Mouse (Mus musculus) frontal cortex, postnatal 14 days (tissue): ENCODE results near the gene Rpl41.
"Not testable (repeated sequence)": the region's sequence is repeated elsewhere in the genome, so short reads cannot be mapped to it uniquely, and the experiment has no call there.

Source experiments
- DNase-seq, 2 experiments: peaks; one replicate each; pipeline ENCODE4 v3.0.0; 2022; ENCODE audit warnings: low spot score in 2 of 2

Rpl41 gene

GRCm38 (mm10) chr10:128556286-128556685 lies 7.2 kb upstream of the Rpl41 start:
- DNase-seq = no peak

GRCm38 (mm10) chr10:128555567-128555966 lies 6.5 kb upstream of the Rpl41 start:
- DNase-seq = not testable (repeated sequence)

GRCm38 (mm10) chr10:128550144-128550823 lies 1.2 kb upstream of the Rpl41 start:
- DNase-seq = not testable (repeated sequence)

GRCm38 (mm10) chr10:128549682-128550057 lies 565 bp upstream of the Rpl41 start:
- DNase-seq = peak in 1 of 2 experiments; percentile 31

GRCm38 (mm10) chr10:128548051-128548791 lies 884 bp downstream of the Rpl41 start:
- DNase-seq = peak in 1 of 2 experiments; percentile 50

GRCm38 (mm10) chr10:128547361-128548032 lies 1.6 kb downstream of the Rpl41 start, which contains the start of gene Zc3h10:
Gene Zc3h10 (minus strand): TSS chr10:128547774.
- DNase-seq = peak; percentile 91 to 95

- no peak for DNase-seq
These were observed 2.3 kb downstream of the Rpl41 start for GRCm38 (mm10) chr10:128546787-128547186.

GRCm38 (mm10) chr10:128546361-128546760 lies 2.7 kb downstream of the Rpl41 start:
- DNase-seq = no peak

- no peak for DNase-seq
These were observed 3.6 kb downstream of the Rpl41 start for GRCm38 (mm10) chr10:128545570-128545898.

- DNase-seq = no peak
These were observed 4.2 kb downstream of the Rpl41 start for GRCm38 (mm10) chr10:128544674-128545569.

GRCm38 (mm10) chr10:128544151-128544657 lies 4.9 kb downstream of the Rpl41 start:
- no peak for DNase-seq

GRCm38 (mm10) chr10:128543100-128543499 lies 6.0 kb downstream of the Rpl41 start:
- no peak for DNase-seq

- DNase-seq = no peak
These were observed 10.7 kb downstream of the Rpl41 start for GRCm38 (mm10) chr10:128538340-128538870.

- peak; percentile 80 to 81 for DNase-seq
These were observed 12.7 kb downstream of the Rpl41 start for GRCm38 (mm10) chr10:128536266-128536940.

- no peak for DNase-seq
These were observed 13.4 kb downstream of the Rpl41 start for GRCm38 (mm10) chr10:128535624-128536265.

GRCm38 (mm10) chr10:128535206-128535605 lies 13.9 kb downstream of the Rpl41 start:
- no peak for DNase-seq

- DNase-seq = no peak
These were observed 22.4 kb downstream of the Rpl41 start for GRCm38 (mm10) chr10:128526366-128527356.

- DNase-seq = peak; percentile 83 to 88
These were observed 23.3 kb downstream of the Rpl41 start, which contains the start of gene Esyt1 for GRCm38 (mm10) chr10:128525671-128526308. Gene Esyt1 (minus strand): TSS chr10:128525871.
